Mouse (Mus musculus): ENCODE measurements around the gene Myo1b.

DNA sequence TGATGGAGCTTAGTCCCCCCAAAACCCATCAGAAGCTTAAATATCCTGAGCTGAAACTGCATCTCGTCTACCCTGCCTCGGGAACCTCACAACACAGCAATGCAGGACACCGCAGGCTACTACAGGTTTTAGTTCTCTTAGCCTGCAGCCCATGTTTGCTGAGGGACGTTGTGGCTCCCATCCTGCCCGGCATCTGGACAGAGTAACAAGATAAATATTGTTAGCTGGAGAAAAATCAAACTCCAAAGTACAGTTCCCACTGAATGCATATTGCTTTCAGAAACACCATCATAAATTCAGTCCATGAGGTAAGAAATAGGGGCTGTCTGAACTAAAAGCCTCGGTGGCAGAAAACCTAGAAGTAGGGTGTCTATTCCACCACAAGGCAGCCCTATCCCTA, 10.8 kb downstream of the Myo1b start:
- no peak for TF ChIP-seq CTCF (IDR thresholded peaks at IDR 0.05; ENCODE audit: low read depth, low read length)
- no peak for TF ChIP-seq POLR2A (IDR thresholded peaks at IDR 0.05; ENCODE audit: extremely low read depth, insufficient read depth, low read length)

All from liver, adult 2 months (tissue).